Mouse (Mus musculus): Measurements from ENCODE around the gene Lmntd1. TPM values are rescaled to one million over a fixed set of nuclear protein-coding genes. Genes with fewer than 3 reads are reported as not detected.

The Lmntd1 gene
- polyA plus RNA-seq, 1 experiment from 2014 or later, result not detected

GRCm38 (mm10) chr6:145432711-145433708 is 181.1 kb downstream of the Lmntd1 start:
- Histone ChIP-seq H3K4me2 (ENCODE audit: low read depth, low read length) (no peak overlapping the region), H3K9me3 (ENCODE audit: low read length) (no peaks in the 10 kb centered on the region), H3K27me3 (ENCODE audit: insufficient read depth, low read length) (no peaks in the 10 kb centered on the region), H3K9ac (replicated peaks) (no peak overlapping the region), H3K36me3 (replicated peaks; ENCODE audit: insufficient read depth, low read length) (no peaks in the 10 kb centered on the region), H3K4me1 (ENCODE audit: insufficient read depth) (no peaks in the 10 kb centered on the region), H3K27ac (ENCODE audit: low read depth) (no peak overlapping the region), H3K4me3 (ENCODE audit: low read depth, low read length) (no peak overlapping the region)
- ATAC-seq (no peak), DNase-seq (no peak)
- TF ChIP-seq EP300 (IDR thresholded peaks at IDR 0.05; ENCODE audit: low read depth), result no peak
- no peak for TF ChIP-seq CTCF (IDR thresholded peaks at IDR 0.05; ENCODE audit: low read depth)
- 73% methylated on average over 11 of the region's 11 CpGs for WGBS (ENCODE audit: insufficient replicate concordance)

GRCm38 (mm10) chr6:145431747-145432146 is 182.4 kb downstream of the Lmntd1 start:
- no peak for ATAC-seq
- no peak overlapping the region for H3K4me3 ChIP-seq (ENCODE audit: low read depth, low read length)
- H3K9me3 ChIP-seq (ENCODE audit: low read length), result no peaks in the 10 kb centered on the region
- H3K4me1 ChIP-seq (ENCODE audit: insufficient read depth), result no peaks in the 10 kb centered on the region
- no peak overlapping the region for H3K9ac ChIP-seq (replicated peaks)
- no peak overlapping the region for H3K4me2 ChIP-seq (ENCODE audit: low read depth, low read length)
- 55% methylated on average over 14 of the region's 14 CpGs for WGBS (ENCODE audit: insufficient replicate concordance)
- H3K27me3 ChIP-seq (ENCODE audit: insufficient read depth, low read length), result no peaks in the 10 kb centered on the region
- no peak for DNase-seq
- no peak overlapping the region for H3K27ac ChIP-seq (ENCODE audit: low read depth)
- no peak for TF ChIP-seq CTCF (IDR thresholded peaks at IDR 0.05; ENCODE audit: low read depth)
- no peak for TF ChIP-seq EP300 (IDR thresholded peaks at IDR 0.05; ENCODE audit: low read depth)
- H3K36me3 ChIP-seq (replicated peaks; ENCODE audit: insufficient read depth, low read length), result no peaks in the 10 kb centered on the region

- DNase-seq, result no peak
- H3K4me2 ChIP-seq (ENCODE audit: low read depth, low read length), result no peak overlapping the region
- ATAC-seq, result no peak
- no peaks in the 10 kb centered on the region for H3K9me3 ChIP-seq (ENCODE audit: low read length)
- no peaks in the 10 kb centered on the region for H3K36me3 ChIP-seq (replicated peaks; ENCODE audit: insufficient read depth, low read length)
- no peak overlapping the region for H3K4me3 ChIP-seq (ENCODE audit: low read depth, low read length)
- no peak overlapping the region for H3K27ac ChIP-seq (ENCODE audit: low read depth)
- whole genome bisulfite sequencing (ENCODE audit: insufficient replicate concordance), result 74% methylated on average over 15 of the region's 15 CpGs
- H3K27me3 ChIP-seq (ENCODE audit: insufficient read depth, low read length), result no peaks in the 10 kb centered on the region
- TF ChIP-seq CTCF (IDR thresholded peaks at IDR 0.05; ENCODE audit: low read depth) (no peak), EP300 (IDR thresholded peaks at IDR 0.05; ENCODE audit: low read depth) (no peak)
- H3K4me1 ChIP-seq (ENCODE audit: insufficient read depth), result no peaks in the 10 kb centered on the region
- H3K9ac ChIP-seq (replicated peaks), result no peak overlapping the region
These were observed 186.7 kb downstream of the Lmntd1 start for GRCm38 (mm10) chr6:145427411-145427810.

GRCm38 (mm10) chr6:145426501-145426900 is 187.6 kb downstream of the Lmntd1 start:
- no peak overlapping the region for H3K27ac ChIP-seq (ENCODE audit: low read depth)
- TF ChIP-seq CTCF (IDR thresholded peaks at IDR 0.05; ENCODE audit: low read depth) (no peak), EP300 (IDR thresholded peaks at IDR 0.05; ENCODE audit: low read depth) (no peak)
- H3K4me3 ChIP-seq (ENCODE audit: low read depth, low read length), result no peak overlapping the region
- H3K4me2 ChIP-seq (ENCODE audit: low read depth, low read length), result no peak overlapping the region
- no peak overlapping the region for H3K9ac ChIP-seq (replicated peaks)
- H3K27me3 ChIP-seq (ENCODE audit: insufficient read depth, low read length), result no peaks in the 10 kb centered on the region
- no peak for ATAC-seq
- no peaks in the 10 kb centered on the region for H3K36me3 ChIP-seq (replicated peaks; ENCODE audit: insufficient read depth, low read length)
- no peak for DNase-seq
- H3K9me3 ChIP-seq (ENCODE audit: low read length), result no peaks in the 10 kb centered on the region
- 70% methylated on average over 10 of the region's 10 CpGs for WGBS (ENCODE audit: insufficient replicate concordance)
- H3K4me1 ChIP-seq (ENCODE audit: insufficient read depth), result no peaks in the 10 kb centered on the region

GRCm38 (mm10) chr6:145424156-145424555 is 190.0 kb downstream of the Lmntd1 start:
- Histone ChIP-seq H3K9me3 (ENCODE audit: low read length) (no peaks in the 10 kb centered on the region), H3K27me3 (ENCODE audit: insufficient read depth, low read length) (no peaks in the 10 kb centered on the region), H3K9ac (replicated peaks) (no peak overlapping the region), H3K4me1 (ENCODE audit: insufficient read depth) (no peaks in the 10 kb centered on the region), H3K4me2 (ENCODE audit: low read depth, low read length) (no peak overlapping the region), H3K27ac (ENCODE audit: low read depth) (no peak overlapping the region), H3K4me3 (ENCODE audit: low read depth, low read length) (no peak overlapping the region), H3K36me3 (replicated peaks; ENCODE audit: insufficient read depth, low read length) (no peaks in the 10 kb centered on the region)
- no peak for TF ChIP-seq CTCF (IDR thresholded peaks at IDR 0.05; ENCODE audit: low read depth)
- TF ChIP-seq EP300 (IDR thresholded peaks at IDR 0.05; ENCODE audit: low read depth), result no peak
- DNase-seq (no peak), ATAC-seq (no peak)
- 42% methylated on average over 1 of the region's 1 CpGs for WGBS (ENCODE audit: insufficient replicate concordance)

- H3K27me3 ChIP-seq (ENCODE audit: insufficient read depth, low read length), result no peaks in the 10 kb centered on the region
- H3K36me3 ChIP-seq (replicated peaks; ENCODE audit: insufficient read depth, low read length), result no peaks in the 10 kb centered on the region
- H3K4me3 ChIP-seq (ENCODE audit: low read depth, low read length), result no peak overlapping the region
- no peak for TF ChIP-seq EP300 (IDR thresholded peaks at IDR 0.05; ENCODE audit: low read depth)
- no peak for TF ChIP-seq CTCF (IDR thresholded peaks at IDR 0.05; ENCODE audit: low read depth)
- H3K9ac ChIP-seq (replicated peaks), result no peak overlapping the region
- H3K4me1 ChIP-seq (ENCODE audit: insufficient read depth), result no peaks in the 10 kb centered on the region
- H3K9me3 ChIP-seq (ENCODE audit: low read length), result no peaks in the 10 kb centered on the region
- no peak overlapping the region for H3K4me2 ChIP-seq (ENCODE audit: low read depth, low read length)
- no peak overlapping the region for H3K27ac ChIP-seq (ENCODE audit: low read depth)
- DNase-seq (no peak), ATAC-seq (no peak)
- 76% methylated on average over 12 of the region's 12 CpGs for WGBS (ENCODE audit: insufficient replicate concordance)
These were observed 190.6 kb downstream of the Lmntd1 start for GRCm38 (mm10) chr6:145423484-145423883.

All from liver, postnatal 0 days (tissue).